Mouse (Mus musculus): ENCODE results near the gene Lypd4.
"Not testable (repeated sequence)": the region's sequence is repeated elsewhere in the genome, so short reads cannot be mapped to it uniquely, and the experiment has no call there.

Gene Lypd4

DNA sequence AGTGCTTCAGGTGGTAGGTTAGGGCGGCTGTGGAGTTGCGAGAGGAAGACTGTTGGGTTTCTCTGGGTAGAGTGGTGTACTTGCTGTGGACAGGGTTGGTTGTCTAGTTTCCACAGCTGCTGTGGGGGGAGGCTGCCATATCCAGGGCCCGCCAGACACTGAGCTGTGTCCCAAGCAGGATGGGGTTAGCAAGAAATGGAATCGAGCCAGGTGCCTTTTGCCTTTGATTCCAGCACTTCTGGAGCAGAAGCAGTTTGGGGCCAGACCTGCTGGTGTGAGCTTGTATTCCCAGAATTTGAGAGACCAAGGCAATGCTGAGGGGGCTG lies 16.5 kb upstream of the Lypd4 start:
- DNase-seq: peak; percentile 63

DNA sequence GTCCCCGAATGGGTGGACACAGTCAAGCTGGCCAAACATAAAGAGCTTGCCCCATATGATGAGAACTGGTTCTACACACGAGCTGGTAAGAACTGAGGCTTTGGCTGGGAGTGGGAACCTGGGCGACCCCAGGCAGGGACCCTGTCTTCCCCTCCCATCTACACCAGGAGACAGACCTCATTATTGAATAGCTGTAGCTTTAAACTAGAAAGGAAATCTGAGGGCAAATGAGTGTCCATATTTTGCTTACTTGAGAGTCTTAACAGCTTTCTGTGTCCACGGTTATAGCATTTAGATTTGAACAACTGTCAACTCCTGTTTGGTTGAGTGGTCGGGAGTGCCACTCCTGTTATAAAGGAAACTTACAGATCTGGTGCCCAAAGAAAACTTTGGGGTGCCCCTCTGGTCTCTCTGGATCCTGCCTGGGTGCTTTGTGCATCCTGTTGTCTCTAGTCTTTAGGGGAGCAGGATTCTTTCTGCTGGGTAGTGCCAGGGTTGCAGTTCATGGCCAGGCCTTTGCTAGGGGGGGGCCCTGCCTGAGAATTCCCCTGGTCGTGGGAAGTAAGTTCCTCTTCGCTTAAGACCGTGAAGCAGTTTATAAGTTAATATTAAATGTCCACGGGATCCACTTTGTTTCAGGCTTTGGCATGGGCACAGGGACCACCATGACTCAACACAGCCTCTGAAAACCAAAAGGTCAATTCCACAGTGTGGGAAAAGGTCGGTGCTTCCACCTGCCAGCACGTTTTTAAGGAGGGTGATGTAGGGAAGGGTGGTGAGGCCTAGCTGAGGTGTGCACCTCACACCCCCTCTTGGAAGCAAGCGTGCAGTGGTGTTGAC lies 15.9 kb upstream of the Lypd4 start:
- DNase-seq: no peak

DNA sequence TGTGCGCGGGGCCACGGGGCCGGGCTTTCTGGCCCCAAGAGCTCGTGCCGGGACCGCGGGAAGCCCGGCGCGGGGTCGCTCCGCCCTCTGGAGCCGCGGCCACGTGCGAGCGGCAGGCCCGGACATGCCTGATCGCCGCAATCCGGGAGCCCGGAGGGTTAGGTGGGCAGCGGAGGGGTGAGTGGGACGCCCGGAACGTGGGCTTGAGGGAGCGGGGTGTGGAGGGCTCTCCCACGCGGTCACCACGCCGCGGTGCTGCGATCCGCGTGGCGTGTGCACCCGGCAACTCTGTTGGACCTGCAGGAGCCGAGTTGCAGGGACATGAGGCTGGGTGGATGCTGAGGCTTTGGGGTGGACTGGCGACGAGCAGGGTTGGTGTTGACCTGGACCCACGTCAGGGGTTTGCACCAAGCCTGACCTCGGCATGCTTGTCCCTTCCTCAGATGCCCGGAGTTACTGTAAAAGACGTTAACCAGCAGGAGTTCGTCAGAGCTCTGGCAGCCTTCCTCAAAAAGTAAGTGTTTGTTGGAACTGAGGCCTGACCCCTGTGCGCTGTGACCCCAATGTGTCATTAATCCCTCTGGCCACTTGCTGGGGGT lies 15.1 kb upstream of the Lypd4 start:
- DNase-seq: peak; percentile 49

DNA sequence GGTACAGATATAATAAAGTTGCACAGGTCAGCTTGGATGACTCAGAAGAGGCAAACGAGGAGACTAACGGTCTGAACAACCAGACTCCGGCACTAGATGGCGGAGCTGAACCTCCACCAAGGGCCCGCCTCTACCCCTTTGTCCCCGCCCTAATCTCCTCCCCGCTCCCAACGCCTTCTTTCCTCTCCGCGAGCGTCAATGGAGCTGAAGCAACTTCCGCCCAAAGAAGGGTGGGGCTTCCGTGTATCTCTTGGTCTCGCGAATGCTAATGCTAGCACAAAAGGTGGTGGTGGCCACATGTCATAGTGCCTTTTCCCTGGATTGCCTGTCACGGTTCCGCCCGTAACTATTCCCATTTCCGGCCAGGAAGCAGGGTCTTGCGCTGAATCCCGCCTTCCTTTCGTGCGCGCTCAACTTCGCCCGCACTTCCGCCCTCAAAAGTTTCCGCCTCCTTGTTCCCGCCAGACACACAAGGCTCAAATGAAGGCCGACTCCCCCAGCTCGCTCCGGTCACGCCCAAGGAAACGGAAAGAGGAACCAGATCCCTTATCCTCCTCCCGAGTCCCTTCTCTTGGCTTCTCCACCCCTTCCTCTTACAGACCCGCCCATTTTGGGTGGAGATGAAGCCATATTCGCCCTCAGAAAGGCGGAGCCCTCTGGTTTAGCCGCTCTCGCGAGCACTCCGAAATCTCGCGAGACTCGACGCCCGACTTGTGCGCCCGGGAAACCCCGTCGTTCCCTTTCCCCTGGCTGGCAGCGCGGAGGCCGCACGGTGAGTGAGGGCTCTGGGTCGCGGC lies 14.4 kb upstream of the Lypd4 start, which contains the start of gene Rps19:
Rps19 (plus strand) TSS at position 476 of the 797 bp plus-strand sequence.
- peak; percentile 100 for DNase-seq

DNA sequence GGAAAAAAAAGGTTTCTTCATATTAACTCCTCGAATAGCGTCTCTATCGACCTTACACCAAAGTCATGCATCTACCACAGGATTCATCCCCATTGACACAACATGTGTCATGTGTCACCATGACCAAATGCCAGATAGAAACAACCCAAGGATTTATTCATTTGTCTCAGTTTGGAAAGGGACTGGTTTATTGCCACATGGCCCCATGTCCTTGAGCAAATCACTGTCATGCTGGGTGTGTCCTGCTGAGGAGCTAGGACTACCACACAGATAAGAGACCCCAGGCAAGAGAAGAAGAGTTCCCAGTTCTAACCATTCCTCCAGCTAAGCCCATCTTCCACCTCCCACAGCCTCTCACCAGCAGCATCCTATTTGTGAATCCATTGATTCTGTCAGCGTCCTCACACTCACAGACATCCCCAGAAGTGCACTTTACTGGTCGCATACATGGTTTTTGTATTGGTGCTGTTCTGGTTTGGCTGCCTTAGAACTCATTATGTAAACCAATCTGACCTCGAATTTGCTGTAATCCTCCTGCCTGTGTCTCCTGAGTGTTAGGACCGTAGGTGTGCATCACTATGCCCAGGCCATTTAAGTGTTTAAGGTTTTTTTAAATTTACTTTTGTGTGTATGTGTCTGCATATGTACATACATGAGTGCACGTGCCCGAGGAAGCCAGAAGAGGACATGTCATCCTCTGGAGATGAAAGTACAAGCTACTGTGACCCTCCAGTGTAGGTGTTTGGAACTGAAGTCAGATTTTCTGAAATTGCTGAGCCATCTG lies 12.9 kb upstream of the Lypd4 start:
- DNase-seq: no peak

DNA sequence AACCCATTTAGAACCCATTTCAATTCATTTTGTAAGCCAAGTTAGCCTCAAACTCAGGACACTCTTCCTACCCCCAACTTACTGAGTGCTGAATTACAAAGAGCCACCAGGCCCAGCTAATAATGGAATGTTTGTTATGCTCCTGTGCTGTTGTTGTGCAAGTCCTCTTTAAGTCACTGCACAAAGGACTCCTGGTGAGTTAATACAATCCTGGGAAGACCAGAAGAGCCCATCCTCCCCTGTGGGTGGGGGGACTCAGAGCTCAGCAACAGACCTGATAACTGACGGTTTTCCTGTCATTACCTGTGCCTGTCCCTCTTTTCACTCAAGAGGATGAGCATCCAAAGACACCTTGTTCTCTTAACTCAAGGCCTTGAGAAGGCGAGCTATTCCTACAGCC lies 9.9 kb upstream of the Lypd4 start:
- no peak for DNase-seq

DNA sequence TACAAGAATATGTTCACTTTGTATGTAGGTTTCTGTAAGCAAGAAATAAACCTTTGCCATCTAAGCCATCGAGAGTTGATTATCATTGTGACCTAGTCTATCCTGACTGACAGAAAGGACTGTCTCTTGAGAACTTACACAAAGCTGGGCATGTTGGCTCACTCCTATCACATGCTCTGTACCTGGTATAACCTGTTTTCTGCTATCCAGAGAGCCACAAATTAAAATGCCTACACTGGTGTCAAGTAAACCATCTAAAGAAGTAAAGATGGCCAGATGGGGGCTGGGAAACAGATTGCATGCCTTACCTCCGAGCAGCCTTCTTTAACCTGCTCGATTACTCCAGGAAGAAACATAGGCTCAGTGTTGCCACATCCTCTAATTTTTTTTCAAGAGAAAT lies 7.8 kb upstream of the Lypd4 start:
- no peak for DNase-seq

DNA sequence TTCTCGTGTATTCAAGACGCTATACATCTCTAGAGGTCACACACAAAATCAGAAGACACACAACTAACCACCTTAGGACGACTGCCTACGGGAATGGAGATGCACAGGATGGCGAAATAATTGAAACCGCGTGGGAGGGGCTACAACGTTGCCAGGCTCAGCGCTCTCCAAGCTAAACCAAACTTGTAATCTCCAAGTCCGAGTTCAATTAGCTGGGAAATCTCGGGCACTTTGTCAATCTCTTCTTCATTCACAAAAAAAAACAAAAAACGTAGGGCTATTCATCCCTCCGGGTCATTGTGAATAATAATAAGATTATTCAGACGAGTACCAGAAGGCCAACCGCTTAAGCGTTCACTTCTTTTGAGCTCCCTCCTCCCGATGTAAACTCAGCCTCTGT lies 661 bp downstream of the Lypd4 start:
- DNase-seq: no peak

DNA sequence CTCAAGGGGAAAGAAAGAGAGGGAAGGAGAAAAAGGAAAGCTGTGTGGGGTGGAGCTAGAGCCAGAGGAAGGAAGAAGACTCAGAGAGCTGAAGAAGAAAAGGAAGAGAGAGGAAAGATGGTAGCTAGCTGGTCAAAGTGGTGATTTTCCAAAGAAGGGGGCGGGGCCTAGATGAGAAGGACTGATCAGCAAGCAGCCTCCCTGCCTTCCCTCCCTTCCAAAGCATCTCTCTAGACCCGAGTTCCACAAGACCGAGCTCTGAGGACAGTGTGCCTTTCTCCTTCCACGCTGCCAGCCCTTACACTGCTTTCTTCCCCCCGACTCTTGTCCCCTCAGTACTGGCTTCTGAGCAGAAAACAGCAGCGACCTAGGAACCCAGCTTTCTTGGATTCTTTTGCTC lies 5.6 kb downstream of the Lypd4 start:
- DNase-seq: no peak

DNA sequence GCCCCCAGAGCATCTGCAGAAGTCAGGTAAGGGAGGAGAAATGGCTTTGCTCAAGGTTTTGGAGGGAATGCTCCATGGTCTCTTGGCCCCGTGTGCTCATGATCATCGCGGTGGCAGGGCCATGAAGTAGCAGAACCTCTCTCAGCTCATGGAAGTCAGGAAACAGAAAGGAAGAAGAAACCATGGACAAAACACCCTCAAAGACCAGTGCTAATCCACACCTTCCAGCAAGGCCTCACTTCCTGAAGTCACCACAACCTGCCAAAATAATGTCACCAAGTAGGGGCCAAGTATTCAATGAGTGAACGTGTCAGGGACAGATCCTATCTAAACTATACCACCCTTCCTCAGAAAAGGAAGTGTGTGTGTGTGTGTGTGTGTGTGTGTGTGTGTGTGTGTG lies 6.9 kb downstream of the Lypd4 start:
- no peak for DNase-seq

DNA sequence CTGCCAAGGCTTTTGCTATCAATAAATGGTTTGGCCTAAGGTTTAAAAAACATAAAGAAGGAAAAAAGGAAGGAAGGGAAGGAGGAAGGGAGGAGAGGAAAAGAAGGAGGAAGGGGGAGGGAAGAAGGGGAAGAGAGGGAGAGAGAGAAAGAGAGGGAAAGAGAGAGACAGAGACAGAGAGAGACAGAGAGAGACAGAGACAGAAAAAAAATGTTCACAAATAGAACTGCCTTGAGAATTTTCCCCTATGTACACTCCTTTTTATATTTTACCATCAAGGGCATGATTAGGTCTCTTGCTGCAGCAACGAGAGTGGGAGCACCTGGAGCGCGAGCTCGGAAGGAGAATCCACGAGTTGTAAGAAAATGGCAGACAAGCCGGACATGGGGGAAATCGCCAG lies 7.8 kb downstream of the Lypd4 start, which contains the start of gene Gm9844:
Gm9844 (plus strand) TSS at position 301 of the 400 bp plus-strand sequence.
- DNase-seq: no peak

DNA sequence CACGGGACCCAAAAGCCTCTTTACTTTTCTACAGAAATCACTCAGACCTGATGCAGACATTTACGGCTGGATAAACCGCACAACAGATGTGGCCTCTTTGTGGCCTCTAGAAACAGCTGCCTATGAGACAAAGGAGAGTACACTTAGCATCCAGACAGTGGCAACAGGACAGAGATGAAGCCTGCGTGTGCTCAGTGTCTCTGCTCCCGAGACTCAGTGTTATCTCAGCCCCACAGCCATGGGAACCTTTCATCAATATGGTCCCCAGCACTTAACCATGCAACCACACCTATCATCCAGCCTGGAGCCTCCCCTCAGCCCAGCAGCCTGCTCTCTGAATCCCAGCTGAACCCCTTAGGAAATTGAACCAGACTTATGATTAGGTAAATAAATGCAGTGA lies 10.5 kb downstream of the Lypd4 start:
- DNase-seq: no peak

DNA sequence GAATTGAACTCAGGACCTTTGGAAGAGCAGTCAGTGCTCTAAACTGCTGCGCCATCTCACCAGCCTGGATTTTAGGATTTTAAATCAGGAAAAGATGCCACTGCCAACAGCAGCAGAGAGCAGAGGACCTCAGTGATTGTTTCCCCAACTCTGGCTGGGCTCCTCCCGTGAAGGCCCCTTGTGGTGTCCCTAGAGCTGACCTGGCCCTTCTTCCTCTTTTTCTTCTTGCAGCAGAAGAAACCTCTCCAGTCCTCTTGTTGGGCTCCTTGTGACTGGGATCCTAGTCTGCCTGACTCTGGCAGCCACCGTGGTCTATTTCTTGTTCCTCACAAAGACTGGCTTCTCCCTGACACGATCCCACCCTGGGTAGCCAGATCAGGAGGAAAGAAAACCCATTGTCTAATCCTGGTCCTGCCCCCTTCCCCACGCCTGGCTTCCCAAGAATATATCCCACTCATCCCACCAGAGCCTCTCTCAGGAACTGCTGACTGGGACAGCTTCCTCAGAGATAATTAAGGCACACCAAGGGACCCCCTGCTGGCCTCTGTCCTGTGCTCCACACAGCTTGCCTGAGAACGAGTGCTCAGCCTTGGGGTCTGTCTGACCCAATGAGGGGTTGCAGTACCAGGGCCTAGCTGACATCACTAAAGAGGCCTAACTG lies 13.2 kb downstream of the Lypd4 start:
- no peak for DNase-seq

DNA sequence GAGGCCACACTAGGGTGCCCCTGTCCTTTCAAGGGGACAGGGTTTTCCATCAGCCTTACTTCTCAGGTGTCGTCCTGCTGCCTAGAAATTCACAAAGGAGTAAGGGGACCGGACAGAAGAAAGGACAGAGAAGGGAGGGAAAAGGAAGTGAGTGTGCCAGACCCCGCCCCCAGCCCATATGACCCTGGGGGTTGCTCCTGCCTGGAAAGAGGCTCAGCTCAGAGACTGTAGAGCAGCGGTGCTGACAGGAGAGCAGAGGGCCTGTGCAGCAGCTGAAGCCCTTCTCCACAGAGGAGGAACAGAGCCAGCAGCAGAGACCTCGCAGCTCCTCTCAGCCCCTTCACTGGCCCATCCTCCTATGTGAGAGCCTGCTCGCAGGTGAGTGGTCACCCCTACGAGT lies 16.0 kb downstream of the Lypd4 start:
- no peak for DNase-seq

DNA sequence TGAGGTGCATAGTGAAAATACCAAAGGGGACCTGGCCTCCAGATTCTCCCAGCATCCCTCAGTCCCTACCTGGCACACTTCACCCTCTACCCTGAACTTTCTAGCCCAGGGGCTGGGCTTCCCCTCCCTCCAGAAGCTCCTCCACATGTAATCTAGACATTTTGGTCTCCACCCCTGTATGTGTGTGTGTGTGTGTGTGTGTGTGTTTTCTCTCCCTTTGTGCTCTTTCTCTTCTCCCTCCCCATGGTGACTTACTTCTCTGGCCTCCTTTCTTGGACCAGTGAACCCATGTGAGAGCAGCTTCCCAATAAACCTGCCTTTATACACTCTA lies 16.5 kb downstream of the Lypd4 start:
- no peak for DNase-seq

DNA sequence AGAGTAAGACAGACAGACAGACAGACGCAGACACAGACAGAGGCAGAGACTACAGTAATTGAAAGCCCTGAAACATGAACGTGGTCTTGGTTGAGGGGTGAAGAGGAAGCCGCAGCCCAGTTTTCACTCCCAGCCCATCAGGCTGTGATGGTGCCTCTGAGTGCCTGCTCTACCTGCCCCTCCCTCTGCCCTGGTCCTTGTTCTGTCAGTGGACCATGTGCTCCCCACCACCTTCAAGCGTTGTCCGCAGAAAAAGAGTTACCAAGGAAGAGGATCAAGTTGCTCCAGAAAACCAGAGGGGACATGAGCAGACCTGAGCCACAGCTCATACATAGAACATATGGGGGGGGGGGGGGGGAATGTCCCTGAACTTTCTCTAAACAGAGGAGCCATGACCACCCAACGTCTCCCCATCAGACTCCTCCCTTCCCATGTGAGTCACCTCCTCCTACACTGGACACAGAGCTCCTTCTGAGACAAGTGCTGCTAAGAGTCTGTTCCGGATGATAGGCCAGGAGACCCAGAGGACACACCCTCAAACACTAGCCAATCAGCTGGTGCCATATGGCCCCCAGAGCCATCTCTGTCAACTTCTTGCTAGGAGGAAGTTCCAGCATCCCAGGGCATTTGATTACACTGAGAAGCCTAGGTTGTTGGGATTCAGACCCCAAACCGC lies 17.0 kb downstream of the Lypd4 start:
- DNase-seq: no peak

DNA sequence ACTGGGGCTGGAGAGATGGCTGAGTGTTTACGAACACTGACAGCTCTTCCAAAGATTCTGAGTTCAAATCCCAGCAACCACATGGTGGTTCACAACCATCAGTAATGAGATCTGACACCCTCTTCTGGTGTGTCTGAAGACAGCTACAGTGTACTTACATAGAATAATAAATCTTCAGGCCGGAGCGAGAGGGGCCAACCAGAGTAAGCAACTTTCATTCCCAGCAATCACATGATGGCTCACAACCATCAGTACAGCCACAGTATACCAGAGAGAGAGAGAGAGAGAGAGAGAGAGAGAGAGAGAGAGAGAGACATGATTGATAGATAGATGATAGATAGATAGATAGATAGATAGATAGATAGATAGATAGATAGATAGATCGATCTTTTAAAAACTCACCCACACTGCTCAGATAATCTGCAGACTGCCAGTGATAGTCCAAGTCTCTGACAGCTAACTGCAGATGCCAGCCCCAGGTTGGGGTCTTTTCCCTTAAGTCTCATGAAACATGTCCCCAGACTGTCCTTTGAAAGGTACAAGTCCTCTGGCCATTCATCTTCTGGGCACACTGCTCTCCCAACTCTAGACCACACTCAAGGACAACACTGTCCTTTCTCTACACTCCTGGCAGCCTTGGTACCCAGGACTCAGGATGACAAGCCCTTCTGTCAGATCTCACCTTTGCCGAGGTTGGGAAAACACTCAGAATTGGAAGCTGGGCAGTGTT lies 18.0 kb downstream of the Lypd4 start:
- no peak for DNase-seq

DNA sequence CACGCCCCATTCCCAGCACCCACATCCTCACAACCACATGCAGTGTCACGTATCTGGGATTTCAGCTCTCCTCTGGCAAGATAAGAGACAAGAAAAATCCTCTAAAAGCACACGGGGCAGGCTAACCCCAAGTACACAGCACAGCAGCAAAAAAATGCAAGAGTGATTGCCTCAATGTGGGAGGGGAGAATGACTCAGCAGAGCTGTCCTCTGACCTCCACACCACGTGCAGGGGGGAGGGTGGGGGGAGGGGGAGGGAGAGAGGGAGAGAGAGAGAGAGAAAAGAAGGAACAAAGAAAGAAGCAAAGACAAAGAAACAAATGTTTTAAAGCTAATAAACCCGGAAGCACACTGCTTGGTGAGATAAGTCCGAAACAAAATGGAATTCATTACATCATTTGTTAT lies 18.8 kb downstream of the Lypd4 start:
- peak; percentile 18 for DNase-seq

DNA sequence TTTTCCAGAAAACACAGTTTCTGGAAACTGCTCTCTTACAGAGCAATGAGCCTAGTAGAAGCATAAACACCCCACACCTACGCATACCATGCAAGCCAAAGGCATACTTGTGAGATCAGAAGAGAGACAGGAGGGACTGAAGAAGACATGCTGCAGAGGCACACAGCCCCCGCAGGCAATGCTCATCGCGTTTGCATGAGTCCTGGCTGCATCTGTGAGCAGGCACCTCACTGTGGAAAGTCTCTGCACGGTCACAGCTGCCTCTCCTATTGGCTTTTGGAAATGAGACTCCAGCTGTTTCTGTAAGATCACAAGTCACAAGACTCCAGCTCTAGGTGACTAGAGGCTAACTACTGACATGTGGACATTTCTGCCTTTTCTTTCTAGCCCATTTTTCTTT lies 19.6 kb downstream of the Lypd4 start:
- DNase-seq: peak; percentile 4

DNA sequence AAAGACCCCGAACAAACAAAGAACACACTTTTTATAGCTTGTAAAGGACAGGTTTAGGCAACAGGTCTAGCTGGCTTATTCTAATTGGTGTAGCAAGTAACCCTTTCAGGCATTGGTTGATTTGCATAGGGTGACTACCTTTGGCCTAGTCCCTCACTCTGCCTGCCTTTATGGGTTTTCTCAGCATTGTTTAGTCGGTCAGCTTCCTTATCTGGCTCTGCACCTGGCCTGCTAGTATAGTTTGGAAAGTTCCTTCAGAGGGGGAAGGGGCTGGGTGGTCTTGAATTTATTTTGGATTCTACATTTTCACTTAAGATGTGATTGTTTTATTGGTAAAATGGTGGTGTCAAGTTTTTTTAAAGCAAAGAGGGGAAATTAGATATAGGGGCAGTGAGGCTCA lies 23.2 kb downstream of the Lypd4 start:
- DNase-seq: not testable (repeated sequence)

DNA sequence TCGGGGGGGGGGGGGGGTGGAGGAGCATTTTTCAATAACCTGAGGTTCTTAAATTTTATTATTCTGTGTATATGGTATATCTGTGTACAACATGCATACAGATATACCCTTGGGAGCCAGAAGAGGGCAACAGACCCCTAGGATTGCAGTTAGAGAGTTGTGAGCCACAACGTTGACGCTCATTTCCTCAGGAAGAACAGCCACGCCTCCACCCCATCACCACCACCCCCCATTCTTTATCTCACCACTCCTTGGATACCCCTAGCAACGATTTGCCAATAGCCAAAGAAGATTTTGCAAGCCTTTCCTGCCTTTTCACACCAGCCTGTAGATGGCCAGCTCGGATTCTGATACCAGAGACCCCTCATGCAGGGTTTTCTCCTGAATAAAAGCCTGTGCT lies 24.0 kb downstream of the Lypd4 start:
- DNase-seq: no peak
